Mouse (Mus musculus): ENCODE data around the gene Calm3. TPM values are rescaled to one million over a fixed set of nuclear protein-coding genes. Genes with fewer than 3 reads are reported as not detected.
A peak's percentile ranks its signal among the peaks of the same experiment; 100 is the strongest.

Calm3 gene
- polyA plus RNA-seq, 1 experiment from 2014 or later, result 101 TPM

GRCm38 (mm10) chr7:16909909-16910308 lies 14.0 kb downstream of the Calm3 start:
- Histone ChIP-seq H3K9ac (no peak overlapping the region), H3K4me3 (replicated peaks) (no peak overlapping the region), H3K36me3 (peaks cover 11% of the 10 kb centered on the region; the same call in 1 of the 2 replicates), H3K4me2 (no peak overlapping the region), H3K4me1 (peaks cover 38% of the 10 kb centered on the region), H3K9me3 (no peaks in the 10 kb centered on the region), H3K27ac (0 out of 2 replicates have a peak overlapping the region, but pooled peaks have one; percentile 5), H3K27me3 (replicated peaks) (no peaks in the 10 kb centered on the region)
- ATAC-seq (ENCODE audit: insufficient read depth, low FRiP score, low read depth), result no peak
- 27% methylated on average over 10 of the region's 10 CpGs for WGBS

GRCm38 (mm10) chr7:16908859-16909258 lies 15.1 kb downstream of the Calm3 start:
- Histone ChIP-seq H3K27ac (no peak overlapping the region), H3K4me2 (0 out of 2 replicates have a peak overlapping the region, but pooled peaks have one; percentile 9)
- 55% methylated on average over 11 of the region's 11 CpGs for WGBS

GRCm38 (mm10) chr7:16908367-16908766 lies 15.5 kb downstream of the Calm3 start:
- 30% methylated on average over 11 of the region's 11 CpGs for WGBS
- Histone ChIP-seq H3K27ac (no peak overlapping the region), H3K36me3 (no peaks in the 10 kb centered on the region), H3K4me2 (peak overlapping the region; percentile 11; the same call in 1 of the 2 replicates), H3K9me3 (no peaks in the 10 kb centered on the region), H3K4me1 (peaks cover 38% of the 10 kb centered on the region), H3K9ac (no peak overlapping the region), H3K27me3 (replicated peaks) (no peaks in the 10 kb centered on the region), H3K4me3 (replicated peaks) (no peak overlapping the region)
- no peak for ATAC-seq (ENCODE audit: insufficient read depth, low FRiP score, low read depth)

More at GRCm38 (mm10) chr7:16908859-16909258, 15.1 kb downstream of the Calm3 start:
- no peaks in the 10 kb centered on the region for H3K27me3 ChIP-seq (replicated peaks)
- H3K9me3 ChIP-seq, result no peaks in the 10 kb centered on the region
- ATAC-seq (ENCODE audit: insufficient read depth, low FRiP score, low read depth), result no peak
- H3K4me3 ChIP-seq (replicated peaks), result no peak overlapping the region
- H3K9ac ChIP-seq, result no peak overlapping the region
- H3K4me1 ChIP-seq, result peaks cover 38% of the 10 kb centered on the region
- H3K36me3 ChIP-seq, result 0 out of 2 replicates have a peak, but pooled peaks cover under 1% of the 10 kb centered on the region

GRCm38 (mm10) chr7:16907842-16908241 lies 16.1 kb downstream of the Calm3 start:
- no peak for ATAC-seq (ENCODE audit: insufficient read depth, low FRiP score, low read depth)
- Histone ChIP-seq H3K4me3 (replicated peaks) (peak overlapping the region; percentile 5; the same call in 1 of the 2 replicates), H3K4me1 (peaks cover 38% of the 10 kb centered on the region), H3K27ac (no peak overlapping the region), H3K27me3 (replicated peaks) (no peaks in the 10 kb centered on the region), H3K9ac (no peak overlapping the region), H3K9me3 (no peaks in the 10 kb centered on the region), H3K4me2 (peak overlapping the region; percentile 11; the same call in 1 of the 2 replicates), H3K36me3 (no peaks in the 10 kb centered on the region)
- WGBS, result 52% methylated on average over 7 of the region's 7 CpGs

- Histone ChIP-seq H3K4me3 (replicated peaks) (peak overlapping the region; percentile 5; the same call in 1 of the 2 replicates), H3K4me2 (no peak overlapping the region; the same call in 1 of the 2 replicates), H3K9ac (no peak overlapping the region), H3K27ac (no peak overlapping the region), H3K27me3 (replicated peaks) (no peaks in the 10 kb centered on the region), H3K9me3 (no peaks in the 10 kb centered on the region), H3K4me1 (peaks cover 38% of the 10 kb centered on the region), H3K36me3 (no peaks in the 10 kb centered on the region)
- WGBS, result 91% methylated on average over 41 of the region's 41 CpGs
- no peak for ATAC-seq (ENCODE audit: insufficient read depth, low FRiP score, low read depth)
Observed at GRCm38 (mm10) chr7:16906889-16907559, 16.9 kb downstream of the Calm3 start.

GRCm38 (mm10) chr7:16906281-16906680 lies 17.6 kb downstream of the Calm3 start, which contains the start of gene Ptgir:
Ptgir (plus strand) TSS chr7:16906490.
- no peaks in the 10 kb centered on the region for H3K36me3 ChIP-seq
- peak within 1 kb of the TSS; percentile 2 for H3K4me2 ChIP-seq
- no peaks in the 10 kb centered on the region for H3K9me3 ChIP-seq
- no peak within 1 kb of the TSS for H3K4me3 ChIP-seq (replicated peaks)
- 15% methylated on average over 6 of the region's 6 CpGs for WGBS
- H3K4me1 ChIP-seq, result peaks cover 43% of the 10 kb centered on the region
- no peak within 1 kb of the TSS for H3K9ac ChIP-seq
- H3K27ac ChIP-seq, result no peak within 1 kb of the TSS
- no peaks in the 10 kb centered on the region for H3K27me3 ChIP-seq (replicated peaks)
- no peak for ATAC-seq (ENCODE audit: insufficient read depth, low FRiP score, low read depth)

- Histone ChIP-seq H3K4me3 (replicated peaks) (no peak overlapping the region), H3K36me3 (no peaks in the 10 kb centered on the region), H3K4me2 (peak overlapping the region; percentile 2; the same call in 1 of the 2 replicates), H3K27ac (no peak overlapping the region), H3K9me3 (no peaks in the 10 kb centered on the region), H3K9ac (no peak overlapping the region), H3K4me1 (peaks cover 43% of the 10 kb centered on the region), H3K27me3 (replicated peaks) (no peaks in the 10 kb centered on the region)
- WGBS, result 45% methylated on average over 9 of the region's 9 CpGs
- ATAC-seq (ENCODE audit: insufficient read depth, low FRiP score, low read depth), result 0 out of 2 replicates have a peak, but pooled peaks have one; percentile 4
Observed at GRCm38 (mm10) chr7:16905491-16906021, 18.4 kb downstream of the Calm3 start.

- Histone ChIP-seq H3K27me3 (replicated peaks) (no peaks in the 10 kb centered on the region), H3K27ac (no peak overlapping the region), H3K4me3 (replicated peaks) (no peak overlapping the region), H3K36me3 (no peaks in the 10 kb centered on the region), H3K9me3 (no peaks in the 10 kb centered on the region), H3K4me1 (peaks cover 36% of the 10 kb centered on the region), H3K4me2 (no peak overlapping the region), H3K9ac (no peak overlapping the region)
- ATAC-seq (ENCODE audit: insufficient read depth, low FRiP score, low read depth), result no peak
- WGBS, result 36% methylated on average over 9 of the region's 10 CpGs
Observed at GRCm38 (mm10) chr7:16904120-16904675, 19.7 kb downstream of the Calm3 start.

GRCm38 (mm10) chr7:16903439-16903955 lies 20.4 kb downstream of the Calm3 start:
- H3K4me2 ChIP-seq, result no peak overlapping the region
- no peaks in the 10 kb centered on the region for H3K27me3 ChIP-seq (replicated peaks)
- H3K36me3 ChIP-seq, result no peaks in the 10 kb centered on the region
- no peak for ATAC-seq (ENCODE audit: insufficient read depth, low FRiP score, low read depth)
- no peaks in the 10 kb centered on the region for H3K9me3 ChIP-seq
- H3K27ac ChIP-seq, result no peak overlapping the region
- peaks cover 29% of the 10 kb centered on the region for H3K4me1 ChIP-seq
- no peak overlapping the region for H3K9ac ChIP-seq
- WGBS, result 87% methylated on average over 2 of the region's 2 CpGs
- no peak overlapping the region for H3K4me3 ChIP-seq (replicated peaks)

- no peak overlapping the region for H3K9ac ChIP-seq
- WGBS, result 33% methylated on average over 5 of the region's 5 CpGs
Observed at GRCm38 (mm10) chr7:16900526-16900925, 23.4 kb downstream of the Calm3 start.

GRCm38 (mm10) chr7:16895511-16895910 lies 28.4 kb downstream of the Calm3 start:
- H3K4me1 ChIP-seq, result peaks cover 20% of the 10 kb centered on the region
- H3K27me3 ChIP-seq (replicated peaks), result 0 out of 2 replicates have a peak, but pooled peaks cover 4% of the 10 kb centered on the region
- 24% methylated on average over 10 of the region's 10 CpGs for WGBS
- H3K4me2 ChIP-seq, result peak overlapping the region; percentile 53
- H3K9me3 ChIP-seq, result no peaks in the 10 kb centered on the region
- ATAC-seq (ENCODE audit: insufficient read depth, low FRiP score, low read depth), result no peak
- peak overlapping the region; percentile 9 for H3K4me3 ChIP-seq (replicated peaks)
- no peaks in the 10 kb centered on the region for H3K36me3 ChIP-seq
- H3K27ac ChIP-seq, result 0 out of 2 replicates have a peak overlapping the region, but pooled peaks have one; percentile 16
- H3K9ac ChIP-seq, result no peak overlapping the region

More at GRCm38 (mm10) chr7:16900526-16900925, 23.4 kb downstream of the Calm3 start:
- no peak overlapping the region for H3K27ac ChIP-seq
- H3K36me3 ChIP-seq, result no peaks in the 10 kb centered on the region
- no peak for ATAC-seq (ENCODE audit: insufficient read depth, low FRiP score, low read depth)
- H3K9me3 ChIP-seq, result no peaks in the 10 kb centered on the region
- peaks cover 8% of the 10 kb centered on the region for H3K4me1 ChIP-seq
- H3K27me3 ChIP-seq (replicated peaks), result no peaks in the 10 kb centered on the region
- H3K4me2 ChIP-seq, result no peak overlapping the region
- no peak overlapping the region for H3K4me3 ChIP-seq (replicated peaks)

Data from stomach, embryonic 15.5 days (tissue).